Mouse (Mus musculus): ENCODE results near the gene Hdhd5. TPM values are rescaled to one million over a fixed set of nuclear protein-coding genes. Genes with fewer than 3 reads are reported as not detected.

The Hdhd5 gene
- polyA plus RNA-seq (2014; fragmentation: Illumina TruSeq; extraction: RNeasy Lipid Tissue Mini Kit (QIAGEN cat#74804); ENCODE audit: low read depth, low replicate concordance), result 9.3 TPM

GRCm38 (mm10) chr6:120531020-120531965 lies at the start of gene Hdhd5:
Gene Hdhd5, minus strand, starts transcription at chr6:120531319.

GRCm38 (mm10) chr6:120493374-120494181 lies 37.5 kb downstream of the Hdhd5 start, which contains the start of gene Tmem121b:
Gene Tmem121b, minus strand, starts transcription at chr6:120493807.

DNA sequence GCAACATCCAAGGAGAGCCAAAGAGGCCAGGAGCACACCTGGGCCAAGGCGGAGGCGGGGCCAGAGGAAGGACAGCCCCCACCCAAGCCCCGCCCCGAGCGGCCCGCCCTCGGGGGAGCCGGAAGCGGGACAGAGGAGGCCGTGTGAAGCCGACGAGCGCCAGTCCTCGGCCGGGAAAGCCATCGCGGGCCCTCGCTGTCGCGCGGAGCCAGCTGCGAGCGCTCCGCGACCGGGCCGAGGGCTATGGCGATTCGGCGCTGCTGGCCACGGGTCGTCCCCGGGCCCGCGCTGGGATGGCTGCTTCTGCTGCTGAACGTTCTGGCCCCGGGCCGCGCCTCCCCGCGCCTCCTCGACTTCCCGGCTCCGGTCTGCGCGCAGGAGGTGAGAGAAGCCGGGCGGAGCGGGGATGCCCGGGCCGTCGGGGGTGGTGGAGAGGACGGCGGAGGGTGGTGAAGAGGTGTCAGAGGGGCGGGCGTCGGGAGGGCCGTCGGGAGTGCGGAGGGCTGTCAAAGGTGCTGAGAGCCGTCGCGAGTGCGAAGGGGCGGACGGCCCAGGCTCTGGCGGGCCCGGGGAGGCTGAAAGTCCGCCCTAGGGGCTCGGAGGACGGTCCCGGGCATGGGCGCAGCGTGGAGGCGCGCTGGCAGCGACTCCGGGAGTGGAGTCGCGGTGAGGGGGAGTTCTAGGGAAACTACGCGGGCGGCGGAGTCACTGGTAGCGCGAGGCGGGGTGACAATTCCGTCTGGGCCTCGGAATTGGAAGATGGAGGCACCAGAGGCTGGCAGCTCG lies 67.8 kb downstream of the Hdhd5 start, which contains the start of gene Il17ra:
Gene Il17ra (plus strand): TSS at position 162 of the 786 bp plus-strand sequence.

Other genes starting within 250 kb of the Hdhd5 start
- not detected for gene D330020A13Rik, start 237.0 kb downstream of the Hdhd5 start, polyA plus RNA-seq (2014; fragmentation: Illumina TruSeq; extraction: RNeasy Lipid Tissue Mini Kit (QIAGEN cat#74804); ENCODE audit: low read depth, low replicate concordance)
- 1.0 TPM for gene B4galnt3, start 236.8 kb downstream of the Hdhd5 start, polyA plus RNA-seq (2014; fragmentation: Illumina TruSeq; extraction: RNeasy Lipid Tissue Mini Kit (QIAGEN cat#74804); ENCODE audit: low read depth, low replicate concordance)
- gene Kdm5a, start 167.2 kb downstream of the Hdhd5 start, polyA plus RNA-seq (2014; fragmentation: Illumina TruSeq; extraction: RNeasy Lipid Tissue Mini Kit (QIAGEN cat#74804); ENCODE audit: low read depth, low replicate concordance), result 76.5 TPM
- gene Ccdc77, start 166.9 kb downstream of the Hdhd5 start, polyA plus RNA-seq (2014; fragmentation: Illumina TruSeq; extraction: RNeasy Lipid Tissue Mini Kit (QIAGEN cat#74804); ENCODE audit: low read depth, low replicate concordance), result 11.1 TPM
- gene Il17ra, start 68.1 kb downstream of the Hdhd5 start, polyA plus RNA-seq (2014; fragmentation: Illumina TruSeq; extraction: RNeasy Lipid Tissue Mini Kit (QIAGEN cat#74804); ENCODE audit: low read depth, low replicate concordance), result 2.3 TPM
- gene Tmem121b, start 37.5 kb downstream of the Hdhd5 start, polyA plus RNA-seq (2014; fragmentation: Illumina TruSeq; extraction: RNeasy Lipid Tissue Mini Kit (QIAGEN cat#74804); ENCODE audit: low read depth, low replicate concordance), result not detected
- gene Cecr2, start 135.1 kb upstream of the Hdhd5 start, polyA plus RNA-seq (2014; fragmentation: Illumina TruSeq; extraction: RNeasy Lipid Tissue Mini Kit (QIAGEN cat#74804); ENCODE audit: low read depth, low replicate concordance), result 3.6 TPM
- gene Slc25a18, start 242.3 kb upstream of the Hdhd5 start, polyA plus RNA-seq (2014; fragmentation: Illumina TruSeq; extraction: RNeasy Lipid Tissue Mini Kit (QIAGEN cat#74804); ENCODE audit: low read depth, low replicate concordance), result not detected

All from adrenal gland, adult 10 weeks (tissue).